Mouse (Mus musculus): Measurements from ENCODE around the gene Srpk3.

The Srpk3 gene

GRCm38 (mm10) chrX:73805814-73806213 lies 31.6 kb downstream of the Srpk3 start:
- DNase-seq, result no peak

DNA sequence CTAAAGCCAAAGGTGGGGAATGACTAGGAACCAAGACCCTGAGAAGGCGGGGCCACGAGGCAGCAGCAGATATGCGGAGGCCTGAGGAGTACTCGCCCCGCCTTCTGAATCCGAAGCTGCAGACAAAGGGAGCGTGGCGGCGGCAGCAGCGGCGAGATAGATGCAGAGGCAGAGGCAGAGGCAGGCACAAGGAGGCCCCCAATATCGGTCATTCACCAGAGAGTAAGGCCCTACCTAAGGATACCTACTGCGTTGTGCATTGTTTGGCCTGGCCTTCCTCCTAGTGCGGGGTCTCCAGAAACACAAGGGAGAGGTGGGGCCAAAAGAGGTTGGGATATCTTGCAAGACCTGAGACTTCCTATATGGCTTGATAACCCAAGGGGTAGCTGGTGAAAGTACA lies 40.9 kb downstream of the Srpk3 start:
- no peak for DNase-seq

GRCm38 (mm10) chrX:73816596-73817314 lies 42.5 kb downstream of the Srpk3 start:
- no peak for DNase-seq

DNA sequence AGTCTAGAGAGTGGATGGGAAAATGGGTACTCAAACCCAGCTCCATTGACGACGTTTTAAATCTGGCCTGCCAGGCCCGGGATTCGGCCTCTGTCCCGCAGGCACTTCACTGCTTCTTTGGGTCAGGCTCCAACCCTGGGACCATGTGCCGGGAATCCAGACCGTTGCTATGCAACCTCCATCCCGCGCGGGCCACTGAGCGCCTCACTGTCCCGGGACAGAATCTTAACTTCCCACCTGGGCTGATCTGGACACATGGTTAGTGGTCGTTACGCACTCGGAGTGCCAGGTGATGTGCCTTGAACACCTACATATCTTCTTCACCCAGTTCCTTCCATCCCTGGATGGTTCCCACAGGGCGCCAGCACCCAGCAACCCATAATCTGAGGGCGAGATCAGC lies 49.5 kb downstream of the Srpk3 start:
- no peak for DNase-seq

- DNase-seq, result peak; percentile 66
Measured at GRCm38 (mm10) chrX:73824185-73825151, 50.3 kb downstream of the Srpk3 start, which contains the start of gene Pdzd4. Pdzd4 (minus strand) TSS chrX:73824969.
